In genomic region chr11:109610795-109611302, GRCm38 (mm10) we compare ENCODE assay signal across 8 mouse cellular contexts. TPM values are rescaled to one million over a fixed set of nuclear protein-coding genes. Genes with fewer than 3 reads are reported as not detected.
DNase-seq lines count a peak whose midpoint lies in the region; ATAC-seq and TF ChIP-seq lines count a peak whose summit lies in the region.

No protein-coding gene starts in this region.

- H3K9ac ChIP-seq in heart, embryonic 12.5 days: peak overlapping the region; percentile 83
- H3K9ac ChIP-seq in ES-E14 (ENCODE audit: insufficient read depth, low read depth, low read length, poor library complexity, severe bottlenecking): peak overlapping the region; percentile 70
- H3K9ac ChIP-seq in forebrain, embryonic 16.5 days (replicated peaks; ENCODE audit: low read depth, low read length): peak overlapping the region; percentile 68

- H3K4me1 ChIP-seq in heart, embryonic 12.5 days (replicated peaks): peaks cover 21% of the 10 kb centered on the region
- no peaks in the 10 kb centered on the region for H3K4me1 ChIP-seq in ES-E14 (ENCODE audit: control insufficient read depth in 2 of 2, insufficient read depth in 2 of 2, low read length in 2 of 2, poor library complexity in 1 of 2)
- H3K4me1 ChIP-seq in forebrain, embryonic 16.5 days (replicated peaks; ENCODE audit: control insufficient read depth, insufficient read depth, low read length): peaks cover 9% of the 10 kb centered on the region
- peaks cover 63% of the 10 kb centered on the region for H3K4me1 ChIP-seq in megakaryocyte, embryonic 14.5 days

- H3K4me2 ChIP-seq in heart, embryonic 12.5 days: peak overlapping the region; percentile 74
- H3K4me2 ChIP-seq in forebrain, embryonic 16.5 days (ENCODE audit: low read length): peak overlapping the region; percentile 88

- H3K27ac ChIP-seq in heart, embryonic 12.5 days (ENCODE audit: poor library complexity, severe bottlenecking): peak overlapping the region; percentile 87
- no peak overlapping the region for H3K27ac ChIP-seq in ES-E14 (ENCODE audit: insufficient read depth, low read depth, low read length, poor library complexity, severe bottlenecking)
- H3K27ac ChIP-seq in forebrain, embryonic 16.5 days (ENCODE audit: low read length): no peak overlapping the region

- no peak for DNase-seq in heart, postnatal 14 days
- DNase-seq in ES-E14 (ENCODE audit: low read depth, low spot score): peak; percentile 11
- DNase-seq in left cerebral cortex, adult 11 months (ENCODE audit: low spot score): no peak
- no peak for DNase-seq in ovary, adult 18-20 months (ENCODE audit: low spot score)

- peak; percentile 4; the same call in 1 of the 2 replicates for ATAC-seq in heart, embryonic 12.5 days (ENCODE audit: insufficient number of reproducible peaks, low FRiP score)
- ATAC-seq in forebrain, embryonic 16.5 days: no peak
- ATAC-seq in activated CD4-positive, CD25-positive, alpha-beta regulatory T cell, adult 4 months: no peak

- H3K36me3 ChIP-seq in heart, embryonic 12.5 days: no peaks in the 10 kb centered on the region
- H3K36me3 ChIP-seq in ES-E14 (ENCODE audit: control insufficient read depth, insufficient read depth, low read length, poor library complexity, severe bottlenecking): no peaks in the 10 kb centered on the region
- no peaks in the 10 kb centered on the region for H3K36me3 ChIP-seq in forebrain, embryonic 16.5 days (ENCODE audit: control insufficient read depth, insufficient read depth)
- peaks cover 18% of the 10 kb centered on the region for H3K36me3 ChIP-seq in megakaryocyte, embryonic 14.5 days (replicated peaks; ENCODE audit: low read length)

- in situ Hi-C loops in ES-E14 (cut with MboI; ENCODE audit: low sequenced_read_pairs in 2 of 2, unreplicated experiment in 2 of 2): no loop called here

- H3K9me3 ChIP-seq in heart, embryonic 12.5 days (replicated peaks): no peaks in the 10 kb centered on the region
- H3K9me3 ChIP-seq in ES-E14 (ENCODE audit: control insufficient read depth, insufficient read depth, low read depth, low read length): no peaks in the 10 kb centered on the region
- no peaks in the 10 kb centered on the region for H3K9me3 ChIP-seq in forebrain, embryonic 16.5 days (ENCODE audit: control insufficient read depth, low read length)
- H3K9me3 ChIP-seq in megakaryocyte, embryonic 14.5 days: no peaks in the 10 kb centered on the region

- intact Hi-C loops in heart, postnatal 14 days (cut with DNase I): no loop called here

- no peaks in the 10 kb centered on the region for H3K27me3 ChIP-seq in heart, embryonic 12.5 days (replicated peaks)
- 0 out of 2 replicates have a peak, but pooled peaks cover 2% of the 10 kb centered on the region for H3K27me3 ChIP-seq in forebrain, embryonic 16.5 days (replicated peaks; ENCODE audit: control insufficient read depth, insufficient read depth, low read length)
- no peaks in the 10 kb centered on the region for H3K27me3 ChIP-seq in megakaryocyte, embryonic 14.5 days (replicated peaks)

- under 1% methylated on average over 26 of the region's 26 CpGs for WGBS in heart, embryonic 12.5 days
- under 1% methylated on average over 26 of the region's 26 CpGs for WGBS in forebrain, embryonic 16.5 days

- peak overlapping the region; percentile 75 for H3K4me3 ChIP-seq in heart, embryonic 12.5 days
- H3K4me3 ChIP-seq in ES-E14 (ENCODE audit: insufficient read depth in 1 of 2, low read depth in 1 of 2, low read length in 2 of 2, poor library complexity in 1 of 2, severe bottlenecking in 1 of 2): peak overlapping the region; percentile 78 to 94
- H3K4me3 ChIP-seq in forebrain, embryonic 16.5 days (replicated peaks; ENCODE audit: low read length): peak overlapping the region; percentile 78
- H3K4me3 ChIP-seq in megakaryocyte, embryonic 14.5 days (replicated peaks): peak overlapping the region; percentile 100

TF ChIP-seq in ES-E14, 5 proteins besides CTCF, POLR2A, EP300 and RAD21:
- TF ChIP-seq HCFC1 (IDR thresholded peaks at IDR 0.05; ENCODE audit: borderline replicate concordance, insufficient read depth, low read length) (peak; percentile 42; the same call in 1 of the 2 replicates), CHD2 (IDR thresholded peaks at IDR 0.05; ENCODE audit: low read depth, low read length) (no peak), ZNF384 (IDR thresholded peaks at IDR 0.05; ENCODE audit: low read depth, low read length) (no peak), ZC3H11A (IDR thresholded peaks at IDR 0.05; ENCODE audit: borderline replicate concordance, low read depth, low read length) (no peak), MAFK (IDR thresholded peaks at IDR 0.05; ENCODE audit: insufficient read depth, low read depth, low read length) (no peak)

RNA-seq across cellular contexts. Expression of gene Wipi1, which starts 0.9 kb away (rescaled TPM):
- 49.9 and 51.3 TPM in 2 replicates for polyA plus RNA-seq in heart, embryonic 12.5 days (2016; fragmentation: Nextera tagmentation; extraction: Ambion mirVana)
- total RNA-seq in heart, postnatal 14 days (2021): 100 to 1,000 TPM in 1 of 2 experiments, 10 to 100 TPM in 1; 98.4 to 101 TPM
- 4.8 and 6.6 TPM in 2 replicates for total RNA-seq in ES-E14 (2012; rRNA removed)
- 14.0 and 14.4 TPM in 2 replicates for polyA plus RNA-seq in forebrain, embryonic 16.5 days (2015; fragmentation: Nextera tagmentation; extraction: Ambion mirVana)
- polyA plus RNA-seq in megakaryocyte, embryonic 14.5 days (2012; ENCODE audit: insufficient read depth, low replicate concordance): 21.3 and 44.1 TPM in 2 replicates
- polyA plus RNA-seq in activated CD4-positive, CD25-positive, alpha-beta regulatory T cell, adult 4 months (2017; shearing (Covaris generic)): under 1 TPM in 1 of 2 experiments, not detected in 1; 0.29 TPM

RNA-seq across cellular contexts. Expression of gene Prkar1a, which starts 38.4 kb away (rescaled TPM):
- polyA plus RNA-seq in heart, embryonic 12.5 days (2016; fragmentation: Nextera tagmentation; extraction: Ambion mirVana): 507 and 511 TPM in 2 replicates
- total RNA-seq in heart, postnatal 14 days (2021): 100 to 1,000 TPM; 365 to 412 TPM
- 26.8 and 46.0 TPM in 2 replicates for total RNA-seq in ES-E14 (2012; rRNA removed)
- 521 and 535 TPM in 2 replicates for polyA plus RNA-seq in forebrain, embryonic 16.5 days (2015; fragmentation: Nextera tagmentation; extraction: Ambion mirVana)
- polyA plus RNA-seq in megakaryocyte, embryonic 14.5 days (2012; ENCODE audit: insufficient read depth, low replicate concordance): 69.4 and 141 TPM in 2 replicates
- polyA plus RNA-seq in activated CD4-positive, CD25-positive, alpha-beta regulatory T cell, adult 4 months (2017; shearing (Covaris generic)): 100 to 1,000 TPM; 491 to 502 TPM

Comparison
In these comparisons a context has a peak if more than half of its experiments do, and no peak if none do; other contexts are left out.
1. RNA of gene Wipi1, which starts 0.9 kb away (polyA plus RNA-seq): 49.9 to 51.3 TPM in heart, embryonic 12.5 days, 21.3 to 44.1 TPM in megakaryocyte, embryonic 14.5 days and 14.0 to 14.4 TPM in forebrain, embryonic 16.5 days; 0.29 TPM in activated CD4-positive, CD25-positive, alpha-beta regulatory T cell, adult 4 months; every median in the first group is over 10 times any median in the second.
2. Peak in every context shown above with its lines, with median percentiles within 50 percentile points of each other: H3K4me3 ChIP-seq and H3K9ac ChIP-seq.